Mouse (Mus musculus): Measurements from ENCODE around the gene B230118H07Rik.

The B230118H07Rik gene

DNA sequence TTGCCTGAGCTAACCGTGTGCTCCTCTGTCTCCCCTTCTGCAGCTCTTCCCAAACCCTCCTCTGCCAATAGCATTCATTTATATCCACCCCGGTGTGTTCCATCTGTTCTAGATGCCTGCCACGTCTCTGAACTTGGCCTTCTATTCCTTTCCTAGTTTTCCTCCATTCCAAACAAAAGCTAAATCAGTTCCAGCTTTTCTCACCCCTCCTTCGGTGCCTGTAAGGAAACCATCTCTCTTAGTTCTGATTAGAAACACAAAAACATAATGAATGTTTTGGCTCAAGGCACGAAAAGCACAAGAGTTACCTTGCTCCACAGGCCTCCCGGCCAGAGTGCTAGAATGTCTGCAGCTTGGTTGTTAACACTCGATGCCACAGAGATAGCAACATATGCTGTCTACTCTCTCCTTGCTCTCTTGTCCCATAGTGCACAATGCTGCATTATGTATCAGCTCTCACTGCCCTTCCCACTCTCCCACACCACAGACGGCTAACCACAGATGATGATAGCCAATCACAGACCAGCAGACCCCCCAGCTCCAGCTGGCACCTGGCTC lies at the start of gene B230118H07Rik, which contains the start of gene Rag1:
Gene B230118H07Rik, minus strand, starts transcription at position 419 of the 558 bp plus-strand sequence.
Gene Rag1, minus strand, starts transcription at position 388 of the 558 bp plus-strand sequence.
- no peak for DNase-seq

DNA sequence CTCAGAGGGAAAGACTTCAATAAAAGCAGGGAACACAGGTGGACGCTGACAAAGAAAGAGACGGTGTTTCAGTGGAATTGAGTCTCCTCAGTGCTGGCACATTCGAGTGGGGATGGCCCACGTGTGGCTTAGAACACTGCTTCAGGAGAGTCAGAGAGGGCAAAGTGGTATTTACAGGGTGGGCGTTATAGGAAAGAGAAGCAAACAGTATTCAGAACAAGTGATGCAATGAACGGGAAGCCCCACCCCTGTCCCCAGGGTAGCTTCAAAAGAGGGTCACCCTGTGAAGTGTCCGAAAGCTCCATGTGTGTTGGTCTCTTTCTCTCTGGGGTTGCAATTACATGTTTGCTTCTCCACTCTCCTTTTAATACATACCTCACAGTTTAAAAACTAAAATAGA lies 46.3 kb upstream of the B230118H07Rik start:
- DNase-seq = no peak

DNA sequence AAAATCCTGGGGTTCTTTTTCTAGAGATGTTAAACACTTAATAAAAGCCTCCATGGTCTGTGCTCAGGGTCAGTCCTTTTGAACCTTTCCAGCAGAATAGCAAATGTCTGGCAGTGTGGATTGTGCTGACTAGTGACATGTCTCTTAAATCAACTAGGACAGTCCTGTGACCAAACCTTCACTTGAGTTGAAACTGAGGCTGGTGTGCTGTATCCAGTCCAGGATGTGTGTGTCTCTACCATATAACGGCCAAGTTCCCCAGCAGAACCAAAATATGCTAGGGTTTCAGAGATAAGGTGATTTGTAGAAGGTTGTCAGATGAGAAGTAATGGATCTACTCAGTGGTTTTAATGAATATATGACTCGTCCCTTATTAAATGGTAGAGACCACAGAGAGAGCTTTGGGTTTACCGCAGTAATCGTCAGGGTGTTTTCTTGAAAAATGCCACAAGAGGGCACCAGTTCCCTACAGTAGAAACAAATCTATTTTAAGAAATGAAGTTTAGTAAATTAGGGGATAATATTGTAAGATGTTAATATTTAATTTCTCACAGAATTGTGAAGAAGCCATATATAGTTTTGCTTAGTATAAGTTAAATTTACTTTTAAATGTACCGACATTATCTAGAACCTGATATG lies 44.4 kb upstream of the B230118H07Rik start:
- peak in 1 of 2 experiments; percentile 52 for DNase-seq

DNA sequence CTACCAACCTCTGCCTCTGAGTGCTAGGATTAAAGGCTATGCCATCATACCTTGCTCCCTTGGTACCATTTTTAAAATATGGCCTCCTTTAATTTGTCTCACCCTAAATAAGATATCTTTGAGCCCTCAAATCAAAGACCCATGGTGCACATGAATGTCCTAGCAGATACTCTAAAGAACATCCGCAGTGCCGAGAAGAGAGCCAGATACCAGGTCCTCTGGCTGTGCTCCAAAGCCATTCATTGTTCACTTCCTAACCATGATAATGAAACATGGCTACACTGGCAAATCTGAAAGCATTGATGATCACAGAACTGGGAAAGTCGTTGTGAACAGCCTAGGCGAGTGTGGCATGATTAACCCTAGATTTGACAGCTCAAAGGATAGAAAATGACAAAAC lies 43.7 kb upstream of the B230118H07Rik start:
- DNase-seq = no peak

DNA sequence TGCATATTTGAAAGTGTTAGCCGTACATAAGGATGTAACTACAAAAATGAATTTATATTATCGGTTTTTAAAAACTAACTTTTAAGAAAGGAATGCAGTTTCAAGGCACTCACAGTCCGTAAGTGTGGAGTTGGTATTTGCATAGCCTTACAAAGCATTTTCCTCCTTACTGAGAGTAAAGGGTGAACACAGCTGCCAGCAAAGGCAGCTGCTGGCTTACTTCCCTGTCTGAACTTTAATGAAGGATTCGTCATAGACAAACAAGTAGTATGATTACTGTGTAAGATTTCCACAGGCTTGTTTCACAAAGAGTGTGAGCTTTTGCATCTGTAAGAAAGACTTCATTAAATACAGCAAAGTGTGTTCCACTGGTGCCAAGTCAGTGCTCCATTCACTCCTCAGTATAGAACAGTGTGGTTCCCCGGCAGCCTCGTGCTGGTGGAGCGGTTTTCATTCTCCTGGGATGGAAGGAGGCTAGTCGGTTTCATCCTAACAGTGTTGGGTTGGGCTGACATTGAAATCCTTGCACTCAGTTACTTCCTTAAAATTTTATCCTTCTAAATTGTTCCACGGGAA lies 41.0 kb upstream of the B230118H07Rik start:
- DNase-seq = no peak

DNA sequence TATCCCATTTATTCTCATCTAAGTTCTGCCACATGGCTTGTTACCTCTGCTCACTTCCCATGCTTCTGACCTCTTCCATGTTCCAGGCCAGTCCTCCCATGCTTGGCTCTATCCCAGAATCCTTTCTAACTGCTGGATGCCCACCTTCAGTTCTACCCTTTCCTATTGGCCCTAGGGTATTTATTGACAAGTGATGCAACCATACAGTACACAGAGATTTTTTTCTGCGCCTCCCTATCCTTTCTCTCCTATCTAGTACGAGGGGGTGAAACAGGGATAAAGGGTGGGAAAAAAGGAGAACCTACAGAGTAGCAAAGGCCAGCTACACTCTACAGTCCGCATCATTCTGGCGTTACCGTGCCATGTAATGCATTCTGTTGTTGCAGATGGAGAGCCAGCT lies 38.7 kb upstream of the B230118H07Rik start:
- DNase-seq = no peak

DNA sequence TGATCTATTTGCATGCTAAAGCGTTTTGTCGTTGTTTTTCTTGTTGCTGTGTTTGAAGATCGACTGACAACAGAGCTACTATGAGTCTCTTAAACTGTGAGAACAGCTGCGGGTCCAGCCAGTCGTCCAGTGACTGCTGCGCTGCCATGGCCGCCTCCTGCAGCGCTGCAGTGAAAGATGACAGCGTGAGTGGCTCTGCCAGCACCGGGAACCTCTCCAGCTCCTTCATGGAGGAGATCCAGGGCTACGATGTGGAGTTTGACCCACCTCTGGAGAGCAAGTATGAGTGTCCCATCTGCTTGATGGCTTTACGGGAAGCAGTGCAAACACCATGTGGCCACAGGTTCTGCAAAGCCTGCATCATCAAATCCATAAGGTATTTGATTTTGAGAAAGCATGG lies 35.1 kb upstream of the B230118H07Rik start:
- peak; percentile 41 to 63 for DNase-seq

DNA sequence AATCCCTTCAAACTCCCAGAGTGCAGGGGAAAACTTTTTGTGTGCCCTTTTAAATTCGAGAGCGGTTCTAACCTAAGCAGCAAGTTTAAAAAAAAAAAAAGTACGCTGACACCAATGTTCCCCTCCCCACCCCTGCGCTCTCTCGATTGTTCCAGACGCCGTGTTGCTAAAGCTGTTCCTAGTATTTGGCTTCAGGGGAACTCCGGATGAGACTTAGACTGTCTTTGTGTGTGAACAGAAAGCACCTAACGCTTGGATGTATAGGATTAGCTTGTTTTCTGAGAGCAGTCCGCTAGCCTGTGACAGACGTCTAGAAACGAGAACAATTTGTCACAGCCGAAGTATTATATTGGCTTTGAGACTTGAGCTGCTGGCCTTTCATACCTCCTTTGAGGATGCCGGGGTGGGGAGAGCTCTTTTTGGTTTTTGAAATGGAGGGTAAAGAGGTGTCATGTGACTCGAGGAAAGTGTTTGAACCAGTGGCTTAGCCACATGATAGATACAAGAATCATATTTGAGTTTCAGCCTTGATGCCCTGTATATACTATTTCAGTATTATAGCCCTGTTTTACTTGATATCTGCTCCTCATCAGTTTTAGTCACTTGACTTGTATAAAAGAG lies 29.9 kb upstream of the B230118H07Rik start:
- DNase-seq = peak in 1 of 2 experiments; percentile 36

DNA sequence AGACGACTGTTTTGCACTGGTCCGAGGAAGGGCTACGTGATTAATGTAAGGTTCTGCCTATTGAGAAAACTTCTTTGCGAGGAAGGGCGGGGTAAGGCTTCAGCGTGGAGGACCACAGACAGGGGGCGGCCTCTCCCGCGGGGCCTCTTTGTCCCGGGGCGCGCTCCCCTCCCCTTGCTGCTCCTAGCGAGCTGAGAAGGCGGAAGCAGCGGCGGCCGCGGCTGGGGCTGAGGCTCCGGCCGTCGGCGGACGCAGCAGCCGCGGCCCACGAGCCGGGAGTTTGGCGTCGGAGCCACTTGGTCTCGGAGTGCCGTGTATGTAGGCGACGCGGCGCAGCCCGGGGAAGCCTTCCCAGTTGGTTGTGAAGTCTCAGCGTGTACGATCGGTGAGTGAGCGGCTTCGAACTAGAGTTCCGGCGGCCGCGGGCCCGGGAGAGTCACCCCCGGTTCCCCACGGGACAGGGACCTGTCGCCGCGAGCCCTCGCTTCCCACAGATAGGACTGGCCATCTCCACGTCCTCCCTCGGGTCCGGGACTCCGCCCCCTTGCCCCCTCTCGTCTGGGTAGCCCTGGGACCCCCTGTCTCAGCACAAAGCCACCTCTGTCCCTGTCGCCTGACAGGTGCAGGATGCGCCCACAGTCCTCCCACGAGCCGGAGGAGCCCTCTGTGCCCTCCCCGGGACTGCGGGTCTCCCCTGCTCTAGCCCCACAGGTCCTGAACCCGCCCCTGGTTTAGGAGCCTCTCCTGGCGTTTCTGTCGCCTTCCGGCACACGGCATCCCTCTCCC lies 29.1 kb upstream of the B230118H07Rik start, which contains the start of gene Traf6:
Gene Traf6, plus strand, starts transcription at position 194 of the 786 bp plus-strand sequence.
- peak; percentile 90 to 93 for DNase-seq

DNA sequence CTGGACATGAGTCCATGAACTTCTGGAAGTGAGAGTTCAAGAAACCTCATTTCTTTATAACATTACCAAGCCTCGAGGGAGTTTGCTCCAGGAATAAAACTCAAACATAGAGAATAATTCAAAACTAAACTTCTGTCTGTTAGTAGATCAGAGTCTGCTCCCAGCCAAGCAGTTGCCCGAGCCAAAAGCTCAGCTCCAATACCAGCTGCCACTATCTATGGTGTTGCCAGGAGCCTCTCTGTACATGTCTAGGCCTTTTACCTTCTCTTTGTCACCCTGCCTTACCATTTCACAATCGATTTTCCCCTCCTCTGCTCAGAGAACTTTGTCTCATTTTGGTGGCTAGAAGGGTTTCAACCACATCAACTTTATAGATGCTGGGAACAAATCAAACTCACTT lies 24.2 kb upstream of the B230118H07Rik start:
- no peak for DNase-seq

DNA sequence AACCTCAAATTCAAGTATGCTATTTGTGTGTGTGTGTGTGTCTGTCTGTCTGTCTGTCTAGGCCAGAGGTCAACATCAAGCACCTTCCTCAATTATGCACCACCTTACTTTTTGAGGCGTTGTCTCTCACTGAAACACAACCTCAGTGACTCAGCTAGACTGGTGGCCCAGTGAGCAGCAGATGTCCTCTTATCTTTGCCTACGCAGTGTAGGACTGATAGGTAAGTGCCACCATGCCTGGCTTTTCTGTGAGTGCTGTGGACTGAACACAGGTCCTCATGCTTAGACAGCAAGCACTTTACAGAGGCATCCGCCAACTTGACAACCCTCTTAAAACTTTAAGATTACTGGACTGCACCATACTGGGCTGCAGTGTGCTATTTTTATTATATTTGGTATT lies 19.4 kb upstream of the B230118H07Rik start:
- no peak for DNase-seq

DNA sequence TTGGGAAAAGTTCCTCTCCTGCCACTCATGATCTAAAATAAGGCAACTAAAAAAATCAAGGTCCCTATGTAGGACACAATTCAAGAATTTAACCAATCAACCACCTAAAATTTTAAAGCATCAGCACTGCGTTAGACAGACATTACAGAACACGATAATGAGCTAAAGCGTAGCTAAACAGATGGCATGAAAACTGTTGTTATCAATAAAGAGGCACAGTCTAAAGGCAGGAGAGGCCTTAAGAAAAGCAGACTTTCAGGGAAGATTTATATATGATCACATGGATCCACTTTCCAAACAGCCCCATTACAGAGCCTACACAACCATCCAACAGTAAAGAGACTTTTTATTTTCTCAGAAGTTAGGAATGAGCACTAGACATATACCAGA lies 16.4 kb upstream of the B230118H07Rik start:
- DNase-seq = no peak

DNA sequence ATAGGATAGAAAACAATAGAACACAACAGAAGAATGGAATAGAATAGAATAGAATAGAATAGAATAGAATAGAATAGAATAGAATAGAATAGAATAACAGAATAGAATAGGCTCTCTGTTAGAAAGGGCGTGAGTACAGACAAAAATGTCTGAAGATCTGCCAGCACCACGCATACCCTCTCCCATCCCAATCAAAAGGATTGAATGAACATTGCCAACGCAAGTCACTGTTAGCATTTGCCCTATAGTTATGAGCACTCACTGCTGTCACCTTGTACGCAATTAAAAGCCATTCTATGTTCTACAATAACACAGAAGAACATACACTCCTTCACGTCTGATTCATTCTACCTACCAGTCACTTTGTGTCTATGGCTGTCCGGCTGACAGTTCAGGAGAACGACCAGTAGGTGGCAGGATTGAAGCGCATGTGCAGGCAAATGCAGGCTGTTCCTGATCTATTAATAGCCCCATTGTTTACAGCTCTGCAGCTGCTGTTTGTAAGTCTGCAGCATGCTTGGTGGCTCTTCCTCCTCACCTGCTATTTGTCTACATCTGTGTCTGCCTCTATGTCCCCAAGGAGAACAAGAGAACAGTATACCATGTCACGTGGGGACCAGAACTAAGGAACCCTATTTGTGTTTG lies 15.8 kb upstream of the B230118H07Rik start:
- DNase-seq = peak; percentile 80 to 86

DNA sequence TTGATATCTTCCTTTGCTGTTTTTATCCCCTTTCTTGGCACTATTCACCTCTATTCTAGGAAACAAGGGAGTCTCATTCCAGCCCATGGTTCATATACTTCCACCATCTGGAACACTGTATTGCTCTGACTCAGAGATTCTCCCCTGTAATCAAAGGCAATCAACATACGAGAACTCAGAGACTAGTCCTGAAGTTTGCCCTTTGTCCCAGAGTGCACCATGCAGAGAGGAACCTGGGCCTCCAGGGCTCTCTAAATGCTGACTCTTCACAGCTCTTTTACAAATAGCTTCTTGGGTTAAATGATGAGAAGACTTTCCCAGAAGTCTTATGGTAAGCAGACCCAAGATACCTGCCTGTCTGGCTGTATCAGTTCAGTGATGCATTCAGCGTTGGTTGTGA lies 11.2 kb upstream of the B230118H07Rik start:
- DNase-seq = no peak

DNA sequence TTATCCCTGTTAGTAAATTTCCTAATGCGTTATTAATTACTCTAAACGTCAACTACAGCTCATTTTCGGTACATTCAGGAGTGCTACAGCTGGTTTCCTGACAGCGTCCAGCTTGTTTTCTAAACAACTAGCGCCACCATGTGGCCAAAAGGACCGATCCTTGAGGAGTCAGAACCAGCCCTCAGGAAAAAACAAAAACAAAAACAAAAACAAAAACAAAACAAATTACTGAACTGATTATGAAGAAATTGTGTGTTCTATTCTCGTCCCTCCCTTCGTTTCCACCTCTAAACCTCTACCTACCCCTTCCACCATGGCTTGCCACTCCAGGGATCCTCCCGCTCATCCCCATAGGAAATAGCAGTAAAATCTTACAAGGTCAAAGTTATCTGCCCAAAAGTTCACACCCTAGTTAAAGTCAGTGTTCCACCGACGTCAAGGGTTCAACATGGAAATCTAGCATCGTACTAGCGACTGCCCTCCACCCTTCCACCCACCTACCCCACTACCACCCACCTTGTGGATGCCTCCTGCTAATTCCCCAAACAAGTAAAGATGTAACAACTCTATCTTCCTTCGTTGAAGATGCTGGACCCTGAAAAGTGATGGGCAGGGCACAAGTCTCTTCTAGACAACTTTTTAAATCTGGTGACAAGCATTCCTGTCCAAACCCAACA lies 3.7 kb upstream of the B230118H07Rik start:
- peak; percentile 80 to 94 for DNase-seq

DNA sequence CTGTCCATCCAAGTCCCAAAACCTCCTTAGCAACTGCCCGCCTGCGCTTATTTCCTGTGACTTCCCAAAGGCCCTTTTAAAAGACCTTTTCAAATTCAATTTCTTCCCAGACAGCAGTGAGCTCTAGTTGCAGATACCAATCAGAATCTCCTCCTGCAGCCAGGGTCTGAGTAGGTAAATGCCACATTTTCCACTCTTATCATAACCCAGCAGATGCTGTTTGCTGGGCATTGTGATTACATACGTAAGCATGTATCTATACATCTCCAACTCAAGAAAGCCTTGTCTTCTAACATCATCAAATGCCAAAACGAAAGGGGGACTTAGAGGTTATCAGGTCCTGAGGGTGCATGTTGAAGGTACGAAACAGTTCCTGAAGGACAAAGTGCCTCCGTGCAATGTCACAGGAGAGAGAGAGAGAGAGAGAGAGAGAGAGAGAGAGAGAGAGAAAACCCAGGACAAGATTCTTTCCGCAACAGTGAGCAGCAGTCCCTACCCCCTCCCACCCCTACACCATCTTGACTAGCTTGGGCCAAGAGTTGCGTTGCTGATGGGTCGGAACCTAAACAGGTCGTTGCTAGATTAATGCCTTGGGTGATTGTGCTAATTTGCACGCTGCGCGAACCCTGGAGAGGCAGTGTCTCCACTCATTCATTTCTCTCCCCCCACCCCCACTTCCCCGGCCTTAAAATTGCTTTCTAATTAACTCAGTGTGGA lies 3.0 kb upstream of the B230118H07Rik start:
- peak in 1 of 2 experiments; percentile 44 for DNase-seq

DNA sequence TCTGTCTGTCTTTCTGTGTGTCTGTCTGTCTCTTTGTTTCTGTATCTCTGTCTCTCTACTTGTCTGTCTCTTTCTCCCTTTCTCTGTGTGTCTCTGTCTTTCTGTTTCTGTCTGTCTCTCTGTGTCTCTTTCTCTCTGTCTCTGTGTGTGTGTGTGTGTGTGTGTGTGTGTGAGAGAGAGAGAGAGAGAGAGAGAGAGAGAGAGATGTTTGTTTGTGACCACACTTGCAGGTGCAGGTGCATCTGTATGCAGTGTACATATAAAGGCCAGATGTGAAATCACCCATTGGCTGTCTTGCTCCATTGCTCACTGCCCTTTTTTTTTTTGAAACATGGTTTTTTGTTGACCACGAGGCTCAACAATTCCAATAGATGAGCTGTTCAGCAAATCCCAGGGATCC lies 1.1 kb upstream of the B230118H07Rik start:
- DNase-seq = no peak

DNA sequence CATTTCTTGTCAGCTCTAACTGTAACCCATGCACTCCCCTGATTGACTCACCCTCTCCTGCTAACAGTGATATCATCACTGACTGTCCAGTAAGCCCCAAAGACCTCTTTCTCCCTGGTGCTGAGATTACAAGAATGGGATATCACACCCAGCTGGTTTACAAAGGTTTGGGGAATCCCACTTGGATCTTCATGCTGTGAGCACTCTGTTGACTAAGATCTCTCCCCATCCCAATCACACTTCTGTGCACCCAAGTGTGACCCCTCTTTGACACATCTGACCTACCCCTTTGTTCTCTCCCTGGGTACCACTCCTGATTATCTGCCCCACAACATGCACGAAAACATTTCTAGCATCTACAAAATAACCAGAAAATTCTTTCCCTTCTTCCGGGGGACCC lies 971 bp downstream of the B230118H07Rik start:
- DNase-seq = no peak

DNA sequence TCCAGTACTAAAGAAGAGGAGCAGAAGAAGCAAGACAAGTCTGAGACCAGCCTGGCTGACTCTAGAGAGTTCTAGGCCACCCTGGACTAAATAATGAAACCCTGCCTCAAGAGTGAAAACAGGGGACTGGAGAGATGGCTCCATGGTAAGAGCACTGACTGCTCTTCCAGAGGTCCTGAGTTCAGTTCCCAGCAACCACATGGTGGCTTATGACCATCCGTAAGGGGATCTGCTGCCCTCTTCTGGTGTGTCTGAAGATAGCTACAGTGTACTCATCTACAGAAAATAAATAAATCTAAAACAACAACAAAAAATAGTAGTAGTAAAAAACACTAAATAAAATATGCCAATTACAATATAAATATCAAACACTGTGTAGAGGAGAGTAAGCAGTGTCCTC lies 3.5 kb downstream of the B230118H07Rik start:
- no peak for DNase-seq

DNA sequence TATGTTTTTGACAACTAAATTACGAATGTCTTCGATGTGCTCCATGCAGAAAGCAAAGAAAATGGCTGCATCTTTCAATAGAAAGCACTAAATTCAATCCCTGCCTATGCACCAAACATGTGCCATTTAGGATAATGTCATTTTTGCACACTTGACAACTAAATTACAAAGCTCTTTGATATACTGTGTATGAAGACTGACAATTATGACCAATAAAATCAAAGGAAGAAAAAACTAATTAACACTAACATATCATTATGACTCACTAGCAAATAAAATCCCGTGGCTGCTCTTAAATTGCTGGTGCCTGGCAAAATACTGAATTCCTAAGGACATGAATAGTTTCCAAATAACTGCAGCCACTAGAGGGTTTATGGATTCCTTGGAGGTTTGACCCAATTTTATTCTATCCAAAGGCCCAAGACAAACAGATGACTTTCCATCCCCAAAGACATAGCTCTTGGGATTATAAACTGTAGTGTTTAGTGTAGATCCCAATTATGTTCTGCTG lies 9.4 kb downstream of the B230118H07Rik start:
- no peak for DNase-seq

All from kidney, postnatal 25 days (tissue).